Mouse (Mus musculus): ENCODE measurements at regions not wholly inside any gene's neighbourhood (a gene's known extent, or its start where the extent isn't known, plus 50 kb on each side); places are given as distances from the start of the nearest gene placed in this dataset.

- TF ChIP-seq CTCF (IDR thresholded peaks at IDR 0.05; ENCODE audit: insufficient read depth, low read depth, low read length) (no peak), POLR2A (IDR thresholded peaks at IDR 0.05; ENCODE audit: insufficient read depth, low read depth, low read length) (no peak)
Observed at GRCm38 (mm10) chr14:76964046-76964445, 72.5 kb upstream of the Ccdc122 start.

Data from olfactory bulb, adult 2 months (tissue).